Mouse (Mus musculus): ENCODE results near the gene Glrb. TPM values are rescaled to one million over a fixed set of nuclear protein-coding genes. Genes with fewer than 3 reads are reported as not detected.
A peak's percentile ranks its signal among the peaks of the same experiment; 100 is the strongest.

Gene Glrb
- 15.0 and 15.5 TPM in 2 replicates for polyA plus RNA-seq (2012; rRNA removed)

GRCm38 (mm10) chr3:80913111-80913778, at the start of gene Glrb:
Gene Glrb, minus strand, starts transcription at chr3:80913660.
- TF ChIP-seq CTCF (IDR thresholded peaks at IDR 0.05; ENCODE audit: borderline replicate concordance, extremely low read depth, insufficient read depth, insufficient read length) = no peak
- 0 out of 2 replicates have a peak, but pooled peaks have one; percentile 24 for TF ChIP-seq POLR2A (IDR thresholded peaks at IDR 0.05; ENCODE audit: borderline replicate concordance, extremely low read depth, insufficient read depth, insufficient read length, poor library complexity, severe bottlenecking)
- DNase-seq (ENCODE audit: low read depth) = peak; percentile 80

- TF ChIP-seq CTCF (IDR thresholded peaks at IDR 0.05; ENCODE audit: borderline replicate concordance, extremely low read depth, insufficient read depth, insufficient read length) = no peak
- no peak for TF ChIP-seq POLR2A (IDR thresholded peaks at IDR 0.05; ENCODE audit: borderline replicate concordance, extremely low read depth, insufficient read depth, insufficient read length, poor library complexity, severe bottlenecking)
- DNase-seq (ENCODE audit: low read depth) = no peak
These were observed 46.5 kb upstream of the Glrb start for GRCm38 (mm10) chr3:80959965-80960364.

GRCm38 (mm10) chr3:80958591-80958990, 45.1 kb upstream of the Glrb start:
- peak; percentile 85 for DNase-seq (ENCODE audit: low read depth)
- TF ChIP-seq CTCF (IDR thresholded peaks at IDR 0.05; ENCODE audit: borderline replicate concordance, extremely low read depth, insufficient read depth, insufficient read length) (peak; percentile 78; the same call in 1 of the 2 replicates), POLR2A (IDR thresholded peaks at IDR 0.05; ENCODE audit: borderline replicate concordance, extremely low read depth, insufficient read depth, insufficient read length, poor library complexity, severe bottlenecking) (no peak)

- no peak for DNase-seq (ENCODE audit: low read depth)
- TF ChIP-seq POLR2A (IDR thresholded peaks at IDR 0.05; ENCODE audit: borderline replicate concordance, extremely low read depth, insufficient read depth, insufficient read length, poor library complexity, severe bottlenecking) = no peak
- TF ChIP-seq CTCF (IDR thresholded peaks at IDR 0.05; ENCODE audit: borderline replicate concordance, extremely low read depth, insufficient read depth, insufficient read length) = no peak
These were observed 372 bp upstream of the Glrb start for GRCm38 (mm10) chr3:80913779-80914284.

- no peak for DNase-seq (ENCODE audit: low read depth)
These were observed 18.5 kb downstream of the Glrb start for GRCm38 (mm10) chr3:80894745-80895480.

GRCm38 (mm10) chr3:80894328-80894727, 19.1 kb downstream of the Glrb start:
- TF ChIP-seq CTCF (IDR thresholded peaks at IDR 0.05; ENCODE audit: borderline replicate concordance, extremely low read depth, insufficient read depth, insufficient read length) = no peak
- no peak for TF ChIP-seq POLR2A (IDR thresholded peaks at IDR 0.05; ENCODE audit: borderline replicate concordance, extremely low read depth, insufficient read depth, insufficient read length, poor library complexity, severe bottlenecking)
- DNase-seq (ENCODE audit: low read depth) = no peak

More at GRCm38 (mm10) chr3:80894745-80895480, 18.5 kb downstream of the Glrb start:
- TF ChIP-seq POLR2A (IDR thresholded peaks at IDR 0.05; ENCODE audit: borderline replicate concordance, extremely low read depth, insufficient read depth, insufficient read length, poor library complexity, severe bottlenecking) (no peak), CTCF (IDR thresholded peaks at IDR 0.05; ENCODE audit: borderline replicate concordance, extremely low read depth, insufficient read depth, insufficient read length) (no peak)

- TF ChIP-seq CTCF (IDR thresholded peaks at IDR 0.05; ENCODE audit: borderline replicate concordance, extremely low read depth, insufficient read depth, insufficient read length) (no peak), POLR2A (IDR thresholded peaks at IDR 0.05; ENCODE audit: borderline replicate concordance, extremely low read depth, insufficient read depth, insufficient read length, poor library complexity, severe bottlenecking) (no peak)
- DNase-seq (ENCODE audit: low read depth) = no peak
These were observed 20.3 kb downstream of the Glrb start for GRCm38 (mm10) chr3:80893055-80893690.

- TF ChIP-seq CTCF (IDR thresholded peaks at IDR 0.05; ENCODE audit: borderline replicate concordance, extremely low read depth, insufficient read depth, insufficient read length) (no peak), POLR2A (IDR thresholded peaks at IDR 0.05; ENCODE audit: borderline replicate concordance, extremely low read depth, insufficient read depth, insufficient read length, poor library complexity, severe bottlenecking) (no peak)
- DNase-seq (ENCODE audit: low read depth) = peak; percentile 65
These were observed 22.4 kb downstream of the Glrb start for GRCm38 (mm10) chr3:80891087-80891486.

- no peak for TF ChIP-seq POLR2A (IDR thresholded peaks at IDR 0.05; ENCODE audit: borderline replicate concordance, extremely low read depth, insufficient read depth, insufficient read length, poor library complexity, severe bottlenecking)
- no peak for TF ChIP-seq CTCF (IDR thresholded peaks at IDR 0.05; ENCODE audit: borderline replicate concordance, extremely low read depth, insufficient read depth, insufficient read length)
- no peak for DNase-seq (ENCODE audit: low read depth)
These were observed 28.3 kb downstream of the Glrb start for GRCm38 (mm10) chr3:80885174-80885573.

- DNase-seq (ENCODE audit: low read depth) = no peak
These were observed 29.9 kb downstream of the Glrb start for GRCm38 (mm10) chr3:80883601-80884000.

More at GRCm38 (mm10) chr3:80883601-80884000, 29.9 kb downstream of the Glrb start:
- TF ChIP-seq CTCF (IDR thresholded peaks at IDR 0.05; ENCODE audit: borderline replicate concordance, extremely low read depth, insufficient read depth, insufficient read length) (no peak), POLR2A (IDR thresholded peaks at IDR 0.05; ENCODE audit: borderline replicate concordance, extremely low read depth, insufficient read depth, insufficient read length, poor library complexity, severe bottlenecking) (no peak)
